Mouse (Mus musculus) midbrain, embryonic 14.5 days (tissue): ENCODE measurements around the gene Dcaf4. TPM values are rescaled to one million over a fixed set of nuclear protein-coding genes. Genes with fewer than 3 reads are reported as not detected.

ENCODE experiments used
- ATAC-seq: fragments of 200-750 bp; cut with Nextera tagmentation; 2 replicates; pipeline ENCODE4 v1.8.0; 2017; ENCODE audit warnings: moderate number of reproducible peaks, moderate library complexity; ENCODE audit not compliant: low FRiP score, low TSS enrichment
- DNase-seq: peaks from one replicate; pipeline ENCODE4 v3.0.0-alpha.2; 2015
- H3K27ac ChIP-seq: fragments of 300-500 bp; sonication (generic); replicated peaks from 2 replicates; pipeline ENCODE4 v1.5.1; 2014; ENCODE audit warnings: mild to moderate bottlenecking, low read depth, low read length, moderate library complexity
- H3K27me3 ChIP-seq: fragments of 300-500 bp; sonication (generic); 2 replicates; pipeline ENCODE4 v1.6.1; 2014; ENCODE audit warnings: low read length, control low read depth, mixed read lengths; ENCODE audit not compliant: control insufficient read depth, insufficient read depth
- H3K36me3 ChIP-seq: fragments of 300-500 bp; sonication (generic); 2 replicates; pipeline ENCODE4 v1.6.1; 2014; ENCODE audit warnings: low read length, control low read depth; ENCODE audit not compliant: control insufficient read depth, insufficient read depth
- H3K4me1 ChIP-seq: fragments of 300-500 bp; sonication (generic); 2 replicates; pipeline ENCODE4 v1.6.1; 2014; ENCODE audit warnings: mild to moderate bottlenecking, antibody characterized with exemption, low read length, control low read depth; ENCODE audit not compliant: control insufficient read depth, insufficient read depth
- H3K4me2 ChIP-seq: fragments of 300-500 bp; sonication (generic); 2 replicates; pipeline ENCODE4 v1.6.1; 2014; ENCODE audit warnings: mild to moderate bottlenecking, low read length, moderate library complexity
- H3K4me3 ChIP-seq: fragments of 300-500 bp; sonication (generic); replicated peaks from 2 replicates; pipeline ENCODE4 v1.5.1; 2014; ENCODE audit warnings: low read depth, low read length
- H3K9ac ChIP-seq: fragments of 300-500 bp; sonication (generic); replicated peaks from 2 replicates; pipeline ENCODE4 v1.6.1; 2014; ENCODE audit warnings: mild to moderate bottlenecking, low read length, moderate library complexity
- H3K9me3 ChIP-seq: fragments of 300-500 bp; sonication (generic); 2 replicates; pipeline ENCODE4 v1.6.1; 2016; ENCODE audit warnings: low read length, control low read depth, mixed read lengths; ENCODE audit not compliant: control insufficient read depth
- WGBS: fragments of 180-500 bp; shearing (Covaris S2); extraction: QIAGEN DNeasy Blood & Tissue Kit; methylation state at CpG from one replicate; pipeline ENCODE4 v1.1.7; 2014; 5-methylcytosine and 5-hydroxymethylcytosine counted together
- polyA plus RNA-seq: library from polyadenylated mRNA; unstranded; fragments of >200 nt; fragmentation: Nextera tagmentation; extraction: Ambion mirVana; gene quantifications from 2 replicates; pipeline ENCODE4 v1.2.1, GENCODE M21; 2014

Dcaf4 gene
- polyA plus RNA-seq, 1 experiment from 2014 or later: 41.4 TPM

- DNase-seq: peak; percentile 91
- H3K27ac ChIP-seq: no peak overlapping the region
- no peak for ATAC-seq
- no peak overlapping the region for H3K4me3 ChIP-seq
- no peaks in the 10 kb centered on the region for H3K9me3 ChIP-seq
- no peak overlapping the region for H3K9ac ChIP-seq
- H3K4me1 ChIP-seq: no peaks in the 10 kb centered on the region
- no peaks in the 10 kb centered on the region for H3K27me3 ChIP-seq
- WGBS: 6% methylated on average over 9 of the region's 9 CpGs
- no peak overlapping the region for H3K4me2 ChIP-seq
- H3K36me3 ChIP-seq: no peaks in the 10 kb centered on the region
Measured at GRCm38 (mm10) chr12:83502190-83502589, 18.1 kb upstream of the Dcaf4 start.

DNA sequence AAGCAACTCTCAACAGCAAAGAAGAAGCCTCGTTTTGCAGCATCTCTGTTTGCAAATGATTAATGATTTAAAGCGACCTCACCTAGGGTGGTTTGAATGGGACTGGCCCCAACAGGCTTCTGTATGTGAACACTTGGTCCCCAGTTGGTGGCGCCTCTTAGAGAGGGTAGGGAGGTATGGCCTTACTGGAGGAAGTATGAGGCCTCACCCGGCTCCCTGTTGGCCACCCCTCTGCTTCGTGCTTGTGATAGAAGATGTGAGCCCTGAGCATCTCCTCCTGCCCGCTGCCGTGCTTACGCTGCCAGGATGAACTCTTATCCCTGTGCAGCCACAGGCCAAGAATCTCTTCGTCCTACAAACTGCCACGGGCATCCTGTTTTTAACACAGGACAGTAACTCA is 13.7 kb upstream of the Dcaf4 start:
- H3K4me3 ChIP-seq: no peak overlapping the region
- ATAC-seq (no peak), DNase-seq (no peak)
- no peak overlapping the region for H3K9ac ChIP-seq
- no peak overlapping the region for H3K27ac ChIP-seq
- H3K36me3 ChIP-seq: no peaks in the 10 kb centered on the region
- WGBS: 80% methylated on average over 10 of the region's 10 CpGs
- no peak overlapping the region for H3K4me2 ChIP-seq
- H3K4me1 ChIP-seq: no peaks in the 10 kb centered on the region
- no peaks in the 10 kb centered on the region for H3K9me3 ChIP-seq
- H3K27me3 ChIP-seq: no peaks in the 10 kb centered on the region

- Histone ChIP-seq H3K4me2 (no peak overlapping the region), H3K9me3 (no peaks in the 10 kb centered on the region), H3K27ac (no peak overlapping the region), H3K27me3 (no peaks in the 10 kb centered on the region), H3K36me3 (no peaks in the 10 kb centered on the region), H3K4me3 (no peak overlapping the region), H3K4me1 (0 out of 2 replicates have a peak, but pooled peaks cover 4% of the 10 kb centered on the region), H3K9ac (no peak overlapping the region)
- ATAC-seq (no peak), DNase-seq (no peak)
- 87% methylated on average over 5 of the region's 5 CpGs for WGBS
Measured at GRCm38 (mm10) chr12:83510586-83510985, 9.7 kb upstream of the Dcaf4 start.

GRCm38 (mm10) chr12:83512783-83513182 is 7.5 kb upstream of the Dcaf4 start:
- no peaks in the 10 kb centered on the region for H3K9me3 ChIP-seq
- no peaks in the 10 kb centered on the region for H3K36me3 ChIP-seq
- H3K27me3 ChIP-seq: no peaks in the 10 kb centered on the region
- ATAC-seq: no peak
- 0 out of 2 replicates have a peak, but pooled peaks cover 4% of the 10 kb centered on the region for H3K4me1 ChIP-seq
- H3K4me3 ChIP-seq: no peak overlapping the region
- 0 out of 2 replicates have a peak overlapping the region, but pooled peaks have one; percentile 37 for H3K27ac ChIP-seq
- no peak overlapping the region for H3K4me2 ChIP-seq
- no peak for DNase-seq
- 37% methylated on average over 4 of the region's 4 CpGs for WGBS
- H3K9ac ChIP-seq: no peak overlapping the region

- no peak overlapping the region for H3K4me2 ChIP-seq
- no peak overlapping the region for H3K9ac ChIP-seq
- H3K4me1 ChIP-seq: 0 out of 2 replicates have a peak, but pooled peaks cover 4% of the 10 kb centered on the region
- H3K27me3 ChIP-seq: no peaks in the 10 kb centered on the region
- no peak for ATAC-seq
- 0 out of 2 replicates have a peak overlapping the region, but pooled peaks have one; percentile 37 for H3K27ac ChIP-seq
- no peaks in the 10 kb centered on the region for H3K9me3 ChIP-seq
- H3K36me3 ChIP-seq: no peaks in the 10 kb centered on the region
- no peak for DNase-seq
- WGBS: 39% methylated on average over 5 of the region's 5 CpGs
- H3K4me3 ChIP-seq: no peak overlapping the region
Measured at GRCm38 (mm10) chr12:83513185-83513584, 7.1 kb upstream of the Dcaf4 start.

- H3K4me1 ChIP-seq: 0 out of 2 replicates have a peak, but pooled peaks cover 4% of the 10 kb centered on the region
- H3K9ac ChIP-seq: no peak overlapping the region
- no peaks in the 10 kb centered on the region for H3K27me3 ChIP-seq
- no peak overlapping the region for H3K27ac ChIP-seq
- DNase-seq (no peak), ATAC-seq (no peak)
- WGBS: 59% methylated on average over 4 of the region's 4 CpGs
- no peaks in the 10 kb centered on the region for H3K9me3 ChIP-seq
- H3K4me2 ChIP-seq: no peak overlapping the region
- H3K36me3 ChIP-seq: no peaks in the 10 kb centered on the region
- no peak overlapping the region for H3K4me3 ChIP-seq
Measured at GRCm38 (mm10) chr12:83514216-83514615, 6.0 kb upstream of the Dcaf4 start.

DNA sequence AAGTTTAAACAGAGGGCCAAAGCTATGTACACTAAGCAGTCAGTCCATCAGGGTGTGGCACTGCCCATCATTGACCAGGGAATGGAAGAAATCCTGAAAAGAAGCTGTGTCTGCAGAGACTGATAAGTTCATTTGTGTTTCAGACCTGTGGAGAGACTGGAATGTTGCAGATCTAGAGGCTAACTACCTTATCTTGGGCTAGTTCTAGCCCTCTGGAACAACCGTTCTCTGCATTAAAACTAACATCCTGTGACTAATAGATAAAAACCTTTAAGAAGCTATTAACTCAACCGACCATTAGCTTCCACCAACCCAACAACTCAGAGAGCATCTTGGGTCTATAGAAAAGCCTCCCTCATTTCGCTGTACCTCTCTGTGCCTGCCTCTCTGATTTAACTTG is 2.7 kb upstream of the Dcaf4 start:
- 90% methylated on average over 3 of the region's 3 CpGs for WGBS
- ATAC-seq: no peak
- H3K4me1 ChIP-seq: peaks cover 16% of the 10 kb centered on the region

GRCm38 (mm10) chr12:83521083-83521482 is 817 bp downstream of the Dcaf4 start:
- no peaks in the 10 kb centered on the region for H3K9me3 ChIP-seq
- WGBS: 54% methylated on average over 8 of the region's 8 CpGs
- H3K4me2 ChIP-seq: peak overlapping the region; percentile 70
- peak overlapping the region; percentile 71 for H3K4me3 ChIP-seq
- H3K4me1 ChIP-seq: peaks cover 12% of the 10 kb centered on the region
- DNase-seq (no peak), ATAC-seq (no peak)
- peak overlapping the region; percentile 78 for H3K9ac ChIP-seq
- no peak overlapping the region for H3K27ac ChIP-seq
- H3K36me3 ChIP-seq: no peaks in the 10 kb centered on the region
- H3K27me3 ChIP-seq: no peaks in the 10 kb centered on the region

More for the DNA sequence above, 2.7 kb upstream of the Dcaf4 start:
- Histone ChIP-seq H3K9ac (no peak overlapping the region), H3K27ac (no peak overlapping the region), H3K9me3 (no peaks in the 10 kb centered on the region), H3K27me3 (no peaks in the 10 kb centered on the region), H3K4me2 (no peak overlapping the region), H3K36me3 (no peaks in the 10 kb centered on the region), H3K4me3 (no peak overlapping the region)
- DNase-seq: no peak

- Histone ChIP-seq H3K36me3 (peaks cover 5% of the 10 kb centered on the region; the same call in 1 of the 2 replicates), H3K9me3 (no peaks in the 10 kb centered on the region), H3K4me2 (no peak overlapping the region), H3K4me1 (peaks cover 12% of the 10 kb centered on the region), H3K4me3 (no peak overlapping the region), H3K9ac (no peak overlapping the region), H3K27ac (no peak overlapping the region), H3K27me3 (no peaks in the 10 kb centered on the region)
- ATAC-seq (no peak), DNase-seq (no peak)
- 90% methylated on average over 6 of the region's 6 CpGs for WGBS
Measured at GRCm38 (mm10) chr12:83523056-83523455, 2.8 kb downstream of the Dcaf4 start.
